Mouse (Mus musculus) bone marrow macrophage, adult 2 months (primary cell): ENCODE data around the gene Rwdd2a.

Experiments used
- CTCF ChIP-seq: IDR thresholded peaks from 2 replicates; pipeline ENCODE4 v1.5.1; 2012; ENCODE audit warnings: low read depth, mild to moderate bottlenecking, low read length, moderate library complexity
- POLR2A ChIP-seq: IDR thresholded peaks from 2 replicates; pipeline ENCODE4 v1.6.1; 2012; ENCODE audit warnings: mild to moderate bottlenecking, low read depth, low read length, borderline replicate concordance

DNA sequence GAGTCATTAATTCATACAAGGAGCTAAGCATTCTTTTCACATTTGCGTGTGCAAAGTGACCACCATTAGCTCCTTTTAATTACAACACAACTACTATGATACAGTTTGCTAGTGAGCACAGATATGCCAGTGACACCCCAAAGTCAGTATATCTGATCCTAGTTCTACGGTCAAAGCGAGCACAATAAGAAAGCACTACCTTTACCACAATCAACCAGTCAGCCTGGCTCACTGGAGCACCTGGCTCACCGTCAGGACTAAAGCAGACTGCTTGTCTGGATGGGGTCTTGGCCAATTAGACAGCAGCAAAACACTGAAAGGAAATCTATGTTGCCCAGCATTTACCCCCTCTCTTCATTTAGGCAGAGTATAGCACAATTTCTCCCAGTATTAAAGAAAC, 40.3 kb downstream of the Rwdd2a start:
- TF ChIP-seq POLR2A, result no peak
- no peak for TF ChIP-seq CTCF
